Mouse (Mus musculus): ENCODE results near the gene Fam228a. TPM values are rescaled to one million over a fixed set of nuclear protein-coding genes. Genes with fewer than 3 reads are reported as not detected.
A peak's percentile ranks its signal among the peaks of the same experiment; 100 is the strongest.
"Not testable (repeated sequence)": the region's sequence is repeated elsewhere in the genome, so short reads cannot be mapped to it uniquely, and the experiment has no call there.

The Fam228a gene
- total RNA-seq (2022): 1 to 10 TPM; 1.6 to 2.9 (median 2.1) TPM

GRCm38 (mm10) chr12:4738031-4738576 lies at the start of gene Fam228a:
Gene Fam228a, minus strand, starts transcription at chr12:4738430.
- no peak for DNase-seq (ENCODE audit: low spot score in 2 of 2)

- no peak for DNase-seq (ENCODE audit: low spot score in 2 of 2)
Measured at GRCm38 (mm10) chr12:4784466-4784865, 46.2 kb upstream of the Fam228a start.

GRCm38 (mm10) chr12:4783598-4783997 lies 45.4 kb upstream of the Fam228a start:
- DNase-seq (ENCODE audit: low spot score in 2 of 2): no peak

- not testable (repeated sequence) for DNase-seq (ENCODE audit: low spot score in 2 of 2)
Measured at GRCm38 (mm10) chr12:4781725-4782404, 43.6 kb upstream of the Fam228a start.

- DNase-seq (ENCODE audit: low spot score in 2 of 2): no peak
Measured at GRCm38 (mm10) chr12:4781270-4781669, 43.0 kb upstream of the Fam228a start.

GRCm38 (mm10) chr12:4780245-4780644 lies 42.0 kb upstream of the Fam228a start:
- DNase-seq (ENCODE audit: low spot score in 2 of 2): no peak

- DNase-seq (ENCODE audit: low spot score in 2 of 2): no peak
Measured at GRCm38 (mm10) chr12:4777734-4778133, 39.5 kb upstream of the Fam228a start.

- no peak for DNase-seq (ENCODE audit: low spot score in 2 of 2)
Measured at GRCm38 (mm10) chr12:4775588-4775949, 37.3 kb upstream of the Fam228a start.

- DNase-seq (ENCODE audit: low spot score in 2 of 2): no peak
Measured at GRCm38 (mm10) chr12:4774895-4775587, 36.8 kb upstream of the Fam228a start.

GRCm38 (mm10) chr12:4769333-4769723 lies 31.1 kb upstream of the Fam228a start:
- DNase-seq (ENCODE audit: low spot score in 2 of 2): no peak

GRCm38 (mm10) chr12:4768492-4769332 lies 30.5 kb upstream of the Fam228a start, which contains the start of the genes Pfn4 and Fam228b:
Gene Pfn4, plus strand, starts transcription at chr12:4769022.
Gene Fam228b, minus strand, starts transcription at chr12:4769267.
- peak; percentile 92 to 100 for DNase-seq (ENCODE audit: low spot score in 2 of 2)

- no peak for DNase-seq (ENCODE audit: low spot score in 2 of 2)
Measured at GRCm38 (mm10) chr12:4757060-4757459, 18.8 kb upstream of the Fam228a start.

- DNase-seq (ENCODE audit: low spot score in 2 of 2): not testable (repeated sequence)
Measured at GRCm38 (mm10) chr12:4754451-4754850, 16.2 kb upstream of the Fam228a start.

- DNase-seq (ENCODE audit: low spot score in 2 of 2): peak in 1 of 2 experiments; percentile 17
Measured at GRCm38 (mm10) chr12:4744486-4744885, 6.3 kb upstream of the Fam228a start.

GRCm38 (mm10) chr12:4742183-4742582 lies 4.0 kb upstream of the Fam228a start:
- DNase-seq (ENCODE audit: low spot score in 2 of 2): no peak

GRCm38 (mm10) chr12:4740823-4741222 lies 2.6 kb upstream of the Fam228a start:
- DNase-seq (ENCODE audit: low spot score in 2 of 2): no peak

- no peak for DNase-seq (ENCODE audit: low spot score in 2 of 2)
Measured at GRCm38 (mm10) chr12:4732332-4732731, 5.9 kb downstream of the Fam228a start.

GRCm38 (mm10) chr12:4731629-4732028 lies 6.6 kb downstream of the Fam228a start:
- DNase-seq (ENCODE audit: low spot score in 2 of 2): no peak

- DNase-seq (ENCODE audit: low spot score in 2 of 2): no peak
Measured at GRCm38 (mm10) chr12:4729165-4729564, 9.1 kb downstream of the Fam228a start.

GRCm38 (mm10) chr12:4719762-4720754 lies 18.2 kb downstream of the Fam228a start:
- DNase-seq (ENCODE audit: low spot score in 2 of 2): no peak

Data from left cerebral cortex, adult 8-10 months (tissue).